Mouse (Mus musculus) adrenal gland, postnatal 25 days (tissue): ENCODE results near the gene Aff1. TPM values are rescaled to one million over a fixed set of nuclear protein-coding genes. Genes with fewer than 3 reads are reported as not detected.

Experiments used
- DNase-seq: peaks from one replicate; pipeline ENCODE4 v3.0.0; 2021; ENCODE audit warnings: mixed read lengths
- total RNA-seq: library from RNA; stranded (reverse); gene quantifications from 2 replicates; pipeline ENCODE4 v1.2.3, GENCODE M21; 2021

Gene Aff1
- total RNA-seq, 1 experiment from 2014 or later, result 53.3 TPM

DNA sequence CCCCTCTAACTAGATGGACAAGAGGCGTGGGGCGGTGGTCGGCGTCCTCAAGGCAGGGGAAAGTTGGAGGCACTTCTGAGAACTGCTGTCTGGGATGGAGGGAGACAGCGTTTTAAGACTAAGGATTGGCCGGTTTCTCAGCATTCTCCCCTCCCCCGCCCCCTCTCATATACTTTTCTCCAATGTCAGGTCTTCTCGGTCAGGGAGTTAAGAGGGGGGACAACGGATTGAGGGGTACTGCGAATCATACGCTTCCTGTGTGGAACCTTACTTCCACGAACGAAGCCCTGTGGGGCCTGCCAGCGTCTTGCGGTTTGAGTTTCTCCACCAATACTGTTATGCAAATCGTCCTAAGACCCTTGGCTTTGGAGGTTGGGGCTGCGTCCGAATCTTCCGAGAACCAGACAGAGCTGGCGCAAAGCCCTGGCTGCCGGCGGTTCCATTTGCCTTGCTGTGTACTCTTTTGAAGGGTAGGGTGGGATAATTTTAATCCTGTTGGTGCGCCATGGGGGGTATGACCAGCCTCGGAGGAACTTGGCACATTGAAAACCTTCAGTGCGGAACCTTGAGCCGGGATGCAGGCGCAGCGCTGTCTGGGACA, 967 bp downstream of the Aff1 start:
- DNase-seq, result no peak

DNA sequence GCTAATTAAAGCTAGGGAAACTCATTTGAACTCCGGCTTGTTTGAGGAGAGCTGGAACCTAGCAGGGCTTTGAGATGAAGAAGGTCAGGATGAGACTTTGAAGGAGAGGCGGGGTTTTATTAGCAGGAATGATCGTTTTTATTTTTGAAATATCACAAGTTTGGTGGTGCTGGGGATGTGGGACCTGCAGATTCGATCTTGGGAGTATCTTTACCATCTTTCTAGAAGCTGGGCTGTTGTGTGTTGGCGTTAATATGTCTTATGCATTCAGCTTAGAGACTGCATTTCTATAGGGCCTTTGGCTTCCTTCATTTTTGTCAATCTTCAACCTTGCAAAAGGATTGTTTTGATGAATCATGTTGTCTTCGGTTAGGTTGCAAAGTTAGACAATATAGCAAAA, 1.9 kb downstream of the Aff1 start:
- DNase-seq, result no peak

- no peak for DNase-seq
These were observed 5.8 kb downstream of the Aff1 start for GRCm38 (mm10) chr5:103697875-103698491.

DNA sequence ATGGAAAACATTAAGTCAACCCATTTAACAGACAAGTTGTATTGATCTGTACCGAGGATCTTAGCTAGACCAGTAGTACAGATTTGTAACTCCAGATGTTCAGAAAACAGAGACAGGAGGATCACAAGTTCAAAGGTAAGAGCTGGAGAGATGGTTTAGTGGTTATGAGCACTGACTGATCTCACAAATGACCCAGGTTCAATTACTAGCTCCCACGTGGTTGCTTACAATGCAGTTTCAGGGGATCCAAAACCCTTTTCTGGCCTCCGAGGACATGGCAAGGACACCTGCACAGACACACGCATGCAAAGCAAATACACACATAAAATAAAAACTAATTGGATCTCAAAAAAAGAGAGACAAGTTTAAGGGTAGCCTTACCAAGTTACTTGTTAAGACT, 6.4 kb downstream of the Aff1 start:
- DNase-seq, result no peak

- no peak for DNase-seq
These were observed 7.4 kb downstream of the Aff1 start for GRCm38 (mm10) chr5:103699537-103699936.

GRCm38 (mm10) chr5:103700661-103701060, 8.5 kb downstream of the Aff1 start:
- no peak for DNase-seq

- DNase-seq, result no peak
These were observed 9.3 kb downstream of the Aff1 start for GRCm38 (mm10) chr5:103701466-103701865.

DNA sequence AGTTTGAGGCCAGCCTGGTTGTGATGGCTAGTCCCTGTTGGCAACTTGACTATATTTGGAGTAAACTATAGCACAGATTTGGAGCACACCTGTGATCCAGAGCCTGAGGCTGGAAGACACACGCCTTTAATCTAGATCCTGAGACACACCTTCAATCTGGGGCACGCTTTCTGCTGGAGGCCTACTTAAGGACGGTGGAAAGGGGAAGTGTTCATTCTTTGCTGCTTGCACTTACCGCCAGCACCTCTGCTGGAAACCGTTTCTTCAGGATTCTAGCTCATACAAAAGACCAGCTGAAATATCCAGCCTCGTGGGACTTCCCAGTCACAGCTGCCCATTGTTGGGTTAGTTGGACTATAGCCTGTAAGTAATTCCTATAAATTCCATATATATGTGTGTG, 10.4 kb downstream of the Aff1 start:
- no peak for DNase-seq

GRCm38 (mm10) chr5:103705331-103705730, 13.2 kb downstream of the Aff1 start:
- no peak for DNase-seq

GRCm38 (mm10) chr5:103705874-103706273, 13.7 kb downstream of the Aff1 start:
- no peak for DNase-seq

DNA sequence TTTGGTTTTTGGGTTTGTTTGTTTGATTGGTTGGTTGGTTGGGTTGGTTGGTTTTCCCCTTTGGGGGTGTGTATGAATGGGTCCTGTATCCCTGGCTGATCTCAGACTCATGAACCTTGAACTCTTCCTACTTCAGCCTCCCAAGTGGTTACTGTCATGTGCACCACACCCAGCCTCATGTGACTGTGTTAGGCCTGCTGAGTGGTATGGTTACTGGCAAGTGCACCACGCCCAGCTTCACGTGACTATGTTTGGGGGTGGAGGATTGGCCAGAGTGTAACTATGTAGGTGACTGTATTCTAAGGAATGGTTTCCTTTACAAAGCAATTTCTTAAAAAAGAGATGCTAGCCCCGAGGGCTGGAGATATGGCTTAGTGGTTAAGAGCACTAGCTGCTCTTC, 16.9 kb downstream of the Aff1 start:
- no peak for DNase-seq

DNA sequence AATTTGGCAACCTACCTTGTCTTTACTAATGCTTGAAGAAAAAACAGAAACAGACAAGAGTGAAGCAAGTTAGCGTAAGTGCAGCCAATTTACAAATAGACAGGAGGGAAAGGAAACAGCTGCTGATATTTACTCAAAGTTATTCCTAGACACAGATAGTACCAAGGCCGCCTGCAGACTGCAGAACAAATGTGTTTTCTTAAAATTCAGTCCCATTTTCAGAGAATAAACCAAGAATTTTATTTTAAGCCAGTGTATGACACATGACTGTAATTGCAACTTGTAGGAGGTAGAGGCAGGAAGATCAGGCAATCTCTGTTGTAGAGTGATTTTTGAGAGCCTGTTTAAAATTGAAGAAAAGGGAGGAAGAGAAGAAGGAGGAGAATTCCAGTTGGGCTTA, 19.7 kb downstream of the Aff1 start:
- no peak for DNase-seq

GRCm38 (mm10) chr5:103713422-103713821, 21.2 kb downstream of the Aff1 start:
- DNase-seq, result no peak

DNA sequence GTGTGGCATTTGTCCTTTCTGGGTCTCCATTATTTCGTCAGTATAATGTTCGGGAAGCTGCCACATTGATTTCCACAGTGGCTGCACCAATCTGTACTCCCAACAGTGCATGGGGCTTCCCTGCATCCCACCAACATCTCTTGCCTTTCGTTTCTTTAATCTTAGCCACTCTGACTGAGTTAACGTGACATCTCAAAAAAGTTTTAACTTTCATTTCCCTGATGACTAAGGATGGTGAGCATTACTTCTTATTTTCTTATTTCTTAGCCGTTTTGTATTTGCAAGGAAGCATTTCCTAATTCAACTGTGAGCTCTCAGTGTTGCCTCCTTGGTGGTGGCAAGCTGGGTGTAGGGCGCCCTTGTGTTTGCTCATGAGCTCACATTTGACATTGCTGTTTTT, 22.8 kb downstream of the Aff1 start:
- no peak for DNase-seq

- DNase-seq, result no peak
These were observed 24.7 kb downstream of the Aff1 start for GRCm38 (mm10) chr5:103716824-103717342.

- no peak for DNase-seq
These were observed 27.0 kb downstream of the Aff1 start for GRCm38 (mm10) chr5:103719131-103719530.

DNA sequence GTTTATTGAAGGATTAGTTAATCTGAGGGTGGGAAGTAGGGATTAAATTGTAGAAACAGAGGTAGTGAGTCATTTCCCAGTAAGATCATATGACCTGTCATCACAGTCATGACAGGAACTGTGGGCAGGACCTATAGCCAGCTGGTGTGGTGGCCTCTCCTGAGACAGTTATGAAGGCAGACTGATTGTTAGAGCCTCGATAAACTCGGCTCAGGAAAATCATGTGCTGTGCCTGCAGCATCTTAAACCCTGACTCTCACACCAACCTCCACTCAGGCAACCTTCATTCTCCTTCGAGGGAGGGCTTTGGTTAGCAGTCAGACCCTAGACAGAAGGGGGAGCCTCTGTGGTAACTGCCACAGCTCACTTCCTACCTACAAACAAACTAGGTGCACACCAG, 27.7 kb downstream of the Aff1 start:
- DNase-seq, result no peak

DNA sequence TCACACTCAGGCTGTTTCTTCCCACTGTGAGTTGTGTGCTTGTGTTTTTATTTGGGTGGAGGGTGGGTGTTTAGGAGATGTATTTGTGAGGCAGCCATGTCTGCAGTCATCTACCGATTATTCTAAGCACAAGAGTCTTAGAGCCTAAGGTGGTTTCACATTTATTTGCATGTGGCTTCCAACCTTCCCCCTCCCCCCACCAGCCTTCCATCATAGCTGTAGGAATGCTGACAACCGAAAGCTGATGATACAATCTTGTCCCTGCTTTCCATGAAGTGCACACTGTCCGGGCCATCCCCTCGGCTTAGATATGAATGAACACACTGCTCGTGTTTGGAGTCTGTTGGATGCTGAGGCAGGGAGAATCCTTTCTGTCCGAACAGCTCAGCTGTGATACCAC, 28.8 kb downstream of the Aff1 start:
- no peak for DNase-seq

DNA sequence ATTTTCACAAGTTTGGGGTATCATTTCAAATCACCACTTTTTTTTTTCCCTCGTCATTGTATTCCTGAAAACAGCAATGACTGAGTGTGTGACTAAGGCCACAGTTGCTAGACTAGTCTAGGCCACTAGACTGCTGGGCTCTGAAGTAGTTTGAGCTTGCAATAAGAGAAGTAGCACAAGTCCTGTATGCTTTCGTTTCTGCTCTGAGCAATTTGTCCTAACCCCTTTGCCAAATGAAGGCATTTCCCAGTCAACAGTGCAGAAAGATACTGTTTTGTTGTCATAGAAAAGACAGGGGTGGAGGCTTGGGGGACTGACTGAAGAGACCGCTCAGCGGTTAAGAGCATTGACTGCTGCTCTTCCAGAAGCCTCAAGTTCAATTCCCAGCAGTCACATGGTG, 29.3 kb downstream of the Aff1 start:
- DNase-seq, result no peak

DNA sequence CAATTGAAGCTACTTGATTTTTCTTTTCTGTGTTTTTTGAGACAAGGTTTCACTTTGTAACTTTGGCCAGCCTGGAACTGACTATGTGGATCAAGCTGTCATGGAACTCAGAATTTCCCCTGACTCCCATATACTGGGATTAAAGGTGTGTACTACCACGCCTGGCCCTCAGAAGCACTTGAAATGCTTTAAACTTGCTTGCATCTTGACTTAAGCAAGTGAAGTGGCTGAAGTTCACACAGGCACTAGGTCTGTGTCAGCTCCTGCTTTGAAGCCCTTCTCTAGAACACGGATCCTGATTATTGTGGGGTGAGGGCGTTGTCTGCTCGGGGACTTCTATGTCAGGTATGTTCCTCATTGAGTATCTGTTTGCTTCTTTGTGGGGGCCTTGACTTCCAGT, 30.5 kb downstream of the Aff1 start:
- no peak for DNase-seq

- DNase-seq, result no peak
These were observed 32.2 kb downstream of the Aff1 start for GRCm38 (mm10) chr5:103724384-103724783.

GRCm38 (mm10) chr5:103724823-103725222, 32.6 kb downstream of the Aff1 start:
- DNase-seq, result no peak

DNA sequence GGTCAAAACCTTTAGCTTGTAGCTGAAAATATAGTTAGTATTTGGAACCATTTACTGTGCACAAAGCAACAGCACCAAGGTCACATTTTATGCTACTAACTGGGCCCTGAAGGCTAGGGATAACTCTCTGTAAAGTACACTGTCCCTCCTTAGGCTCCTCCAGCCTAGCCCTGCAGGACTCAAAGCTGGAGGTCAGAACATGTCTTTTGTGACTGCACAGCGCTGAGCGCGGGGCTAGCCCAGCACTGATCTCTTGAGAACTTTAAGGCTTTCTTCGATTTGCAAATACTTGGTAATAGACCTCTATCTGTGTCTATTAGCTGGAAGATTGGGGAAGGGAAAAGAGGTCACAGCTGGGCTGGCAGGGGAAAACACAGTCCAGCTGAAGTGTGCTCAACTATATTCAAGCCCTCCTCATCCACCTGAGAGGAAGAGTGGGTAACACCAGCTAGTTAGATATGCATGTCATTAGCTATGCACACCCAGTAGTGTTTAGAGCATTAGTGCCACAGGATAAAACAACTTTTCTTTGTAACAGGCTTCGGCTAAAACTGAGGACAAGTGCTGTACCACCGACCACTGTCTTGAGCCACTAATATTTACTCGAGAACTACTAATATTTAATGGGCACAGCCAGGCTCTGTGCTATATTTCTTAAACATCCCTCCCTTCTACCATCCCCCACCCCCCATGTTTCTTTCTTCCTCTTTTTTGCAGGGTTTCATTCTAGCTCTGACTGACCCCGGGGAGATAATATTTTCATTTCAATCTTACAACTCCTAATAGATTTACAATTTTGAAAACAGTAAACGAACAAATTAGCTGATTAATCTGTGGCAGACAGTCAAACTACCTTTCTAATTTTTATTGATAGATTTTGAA, 33.3 kb downstream of the Aff1 start:
- no peak for DNase-seq
